Mouse (Mus musculus): ENCODE measurements around the gene Mllt10. TPM values are rescaled to one million over a fixed set of nuclear protein-coding genes. Genes with fewer than 3 reads are reported as not detected.

Gene Mllt10
- polyA plus RNA-seq, 1 experiment from 2014 or later = 36.4 TPM

GRCm38 (mm10) chr2:18059891-18060290 is 4.9 kb downstream of the Mllt10 start:
- ATAC-seq (replicated peaks; ENCODE audit: insufficient number of reproducible peaks, low FRiP score, low TSS enrichment) = no peak
- WGBS (ENCODE audit: insufficient replicate concordance) = 79% methylated on average over 1 of the region's 1 CpGs
- Histone ChIP-seq H3K4me2 (no peak overlapping the region), H3K9ac (ENCODE audit: low read depth, low read length) (no peak overlapping the region), H3K36me3 (ENCODE audit: control insufficient read depth, insufficient read depth, low read length) (no peaks in the 10 kb centered on the region), H3K4me1 (ENCODE audit: control insufficient read depth, insufficient read depth, low read length) (peaks cover 6% of the 10 kb centered on the region), H3K27ac (ENCODE audit: low read depth, low read length) (no peak overlapping the region), H3K27me3 (ENCODE audit: control insufficient read depth, insufficient read depth, low read length) (no peaks in the 10 kb centered on the region), H3K4me3 (ENCODE audit: low read depth, low read length) (no peak overlapping the region), H3K9me3 (replicated peaks; ENCODE audit: control insufficient read depth, low read length) (no peaks in the 10 kb centered on the region)

- Histone ChIP-seq H3K4me2 (no peak overlapping the region), H3K9me3 (replicated peaks; ENCODE audit: control insufficient read depth, low read length) (no peaks in the 10 kb centered on the region), H3K9ac (ENCODE audit: low read depth, low read length) (no peak overlapping the region), H3K4me3 (ENCODE audit: low read depth, low read length) (no peak overlapping the region), H3K36me3 (ENCODE audit: control insufficient read depth, insufficient read depth, low read length) (no peaks in the 10 kb centered on the region), H3K27ac (ENCODE audit: low read depth, low read length) (no peak overlapping the region), H3K4me1 (ENCODE audit: control insufficient read depth, insufficient read depth, low read length) (peaks cover 6% of the 10 kb centered on the region), H3K27me3 (ENCODE audit: control insufficient read depth, insufficient read depth, low read length) (no peaks in the 10 kb centered on the region)
- ATAC-seq (replicated peaks; ENCODE audit: insufficient number of reproducible peaks, low FRiP score, low TSS enrichment) = no peak
- WGBS (ENCODE audit: insufficient replicate concordance) = 79% methylated on average over 1 of the region's 1 CpGs
Measured at GRCm38 (mm10) chr2:18060396-18060795, 5.4 kb downstream of the Mllt10 start.

- peak overlapping the region; percentile 100 for H3K27ac ChIP-seq (ENCODE audit: low read depth, low read length)
- peaks cover 16% of the 10 kb centered on the region for H3K4me1 ChIP-seq (ENCODE audit: control insufficient read depth, insufficient read depth, low read length)
- H3K27me3 ChIP-seq (ENCODE audit: control insufficient read depth, insufficient read depth, low read length) = no peaks in the 10 kb centered on the region
- ATAC-seq (replicated peaks; ENCODE audit: insufficient number of reproducible peaks, low FRiP score, low TSS enrichment) = peak; percentile 40
- under 1% methylated on average over 18 of the region's 18 CpGs for WGBS (ENCODE audit: insufficient replicate concordance)
- H3K36me3 ChIP-seq (ENCODE audit: control insufficient read depth, insufficient read depth, low read length) = peaks cover 2% of the 10 kb centered on the region; the same call in 1 of the 2 replicates
- H3K9me3 ChIP-seq (replicated peaks; ENCODE audit: control insufficient read depth, low read length) = no peaks in the 10 kb centered on the region
- H3K9ac ChIP-seq (ENCODE audit: low read depth, low read length) = peak overlapping the region; percentile 99
- peak overlapping the region; percentile 93 for H3K4me3 ChIP-seq (ENCODE audit: low read depth, low read length)
- H3K4me2 ChIP-seq = peak overlapping the region; percentile 96
Measured at GRCm38 (mm10) chr2:18063763-18064251, 8.8 kb downstream of the Mllt10 start.

GRCm38 (mm10) chr2:18064356-18064858 is 9.4 kb downstream of the Mllt10 start:
- Histone ChIP-seq H3K27me3 (ENCODE audit: control insufficient read depth, insufficient read depth, low read length) (no peaks in the 10 kb centered on the region), H3K4me3 (ENCODE audit: low read depth, low read length) (peak overlapping the region; percentile 93), H3K9me3 (replicated peaks; ENCODE audit: control insufficient read depth, low read length) (no peaks in the 10 kb centered on the region), H3K27ac (ENCODE audit: low read depth, low read length) (peak overlapping the region; percentile 100), H3K4me2 (peak overlapping the region; percentile 96), H3K9ac (ENCODE audit: low read depth, low read length) (peak overlapping the region; percentile 99), H3K36me3 (ENCODE audit: control insufficient read depth, insufficient read depth, low read length) (peaks cover 2% of the 10 kb centered on the region; the same call in 1 of the 2 replicates), H3K4me1 (ENCODE audit: control insufficient read depth, insufficient read depth, low read length) (peaks cover 10% of the 10 kb centered on the region)
- WGBS (ENCODE audit: insufficient replicate concordance) = under 1% methylated on average over 37 of the region's 58 CpGs
- ATAC-seq (replicated peaks; ENCODE audit: insufficient number of reproducible peaks, low FRiP score, low TSS enrichment) = peak; percentile 93

GRCm38 (mm10) chr2:18064941-18065707 is 10.1 kb downstream of the Mllt10 start:
- under 1% methylated on average over 56 of the region's 85 CpGs for WGBS (ENCODE audit: insufficient replicate concordance)

GRCm38 (mm10) chr2:18065708-18066030 is 10.6 kb downstream of the Mllt10 start:
- Histone ChIP-seq H3K27ac (ENCODE audit: low read depth, low read length) (peak overlapping the region; percentile 100), H3K9ac (ENCODE audit: low read depth, low read length) (peak overlapping the region; percentile 99), H3K9me3 (replicated peaks; ENCODE audit: control insufficient read depth, low read length) (no peaks in the 10 kb centered on the region), H3K36me3 (ENCODE audit: control insufficient read depth, insufficient read depth, low read length) (peaks cover 2% of the 10 kb centered on the region; the same call in 1 of the 2 replicates), H3K27me3 (ENCODE audit: control insufficient read depth, insufficient read depth, low read length) (no peaks in the 10 kb centered on the region), H3K4me1 (ENCODE audit: control insufficient read depth, insufficient read depth, low read length) (peaks cover 10% of the 10 kb centered on the region), H3K4me2 (peak overlapping the region; percentile 96), H3K4me3 (ENCODE audit: low read depth, low read length) (peak overlapping the region; percentile 93)
- no peak; the same call in 1 of the 2 replicates for ATAC-seq (replicated peaks; ENCODE audit: insufficient number of reproducible peaks, low FRiP score, low TSS enrichment)
- WGBS (ENCODE audit: insufficient replicate concordance) = 6% methylated on average over 6 of the region's 6 CpGs

More at GRCm38 (mm10) chr2:18064941-18065707, 10.1 kb downstream of the Mllt10 start:
- peak overlapping the region; percentile 96 for H3K4me2 ChIP-seq
- H3K27ac ChIP-seq (ENCODE audit: low read depth, low read length) = peak overlapping the region; percentile 100
- peak; percentile 76 for ATAC-seq (replicated peaks; ENCODE audit: insufficient number of reproducible peaks, low FRiP score, low TSS enrichment)
- peak overlapping the region; percentile 99 for H3K9ac ChIP-seq (ENCODE audit: low read depth, low read length)
- H3K36me3 ChIP-seq (ENCODE audit: control insufficient read depth, insufficient read depth, low read length) = peaks cover 2% of the 10 kb centered on the region; the same call in 1 of the 2 replicates
- peaks cover 10% of the 10 kb centered on the region for H3K4me1 ChIP-seq (ENCODE audit: control insufficient read depth, insufficient read depth, low read length)
- H3K9me3 ChIP-seq (replicated peaks; ENCODE audit: control insufficient read depth, low read length) = no peaks in the 10 kb centered on the region
- peak overlapping the region; percentile 93 for H3K4me3 ChIP-seq (ENCODE audit: low read depth, low read length)
- H3K27me3 ChIP-seq (ENCODE audit: control insufficient read depth, insufficient read depth, low read length) = no peaks in the 10 kb centered on the region

GRCm38 (mm10) chr2:18066436-18066835 is 11.4 kb downstream of the Mllt10 start:
- Histone ChIP-seq H3K27ac (ENCODE audit: low read depth, low read length) (peak overlapping the region; percentile 100; the same call in 1 of the 2 replicates), H3K36me3 (ENCODE audit: control insufficient read depth, insufficient read depth, low read length) (peaks cover 2% of the 10 kb centered on the region; the same call in 1 of the 2 replicates), H3K4me2 (peak overlapping the region; percentile 96), H3K9me3 (replicated peaks; ENCODE audit: control insufficient read depth, low read length) (no peaks in the 10 kb centered on the region), H3K9ac (ENCODE audit: low read depth, low read length) (no peak overlapping the region; the same call in 1 of the 2 replicates), H3K27me3 (ENCODE audit: control insufficient read depth, insufficient read depth, low read length) (no peaks in the 10 kb centered on the region), H3K4me3 (ENCODE audit: low read depth, low read length) (peak overlapping the region; percentile 93), H3K4me1 (ENCODE audit: control insufficient read depth, insufficient read depth, low read length) (peaks cover 10% of the 10 kb centered on the region)
- no peak for ATAC-seq (replicated peaks; ENCODE audit: insufficient number of reproducible peaks, low FRiP score, low TSS enrichment)

- H3K9me3 ChIP-seq (replicated peaks; ENCODE audit: control insufficient read depth, low read length) = no peaks in the 10 kb centered on the region
- ATAC-seq (replicated peaks; ENCODE audit: insufficient number of reproducible peaks, low FRiP score, low TSS enrichment) = no peak
- no peak overlapping the region for H3K27ac ChIP-seq (ENCODE audit: low read depth, low read length)
- peaks cover 7% of the 10 kb centered on the region; the same call in 1 of the 2 replicates for H3K36me3 ChIP-seq (ENCODE audit: control insufficient read depth, insufficient read depth, low read length)
- H3K9ac ChIP-seq (ENCODE audit: low read depth, low read length) = no peak overlapping the region
- no peaks in the 10 kb centered on the region for H3K27me3 ChIP-seq (ENCODE audit: control insufficient read depth, insufficient read depth, low read length)
- peaks cover 10% of the 10 kb centered on the region for H3K4me1 ChIP-seq (ENCODE audit: control insufficient read depth, insufficient read depth, low read length)
- no peak overlapping the region for H3K4me2 ChIP-seq
- H3K4me3 ChIP-seq (ENCODE audit: low read depth, low read length) = no peak overlapping the region
- WGBS (ENCODE audit: insufficient replicate concordance) = 89% methylated on average over 4 of the region's 4 CpGs
Measured at GRCm38 (mm10) chr2:18068071-18068796, 13.2 kb downstream of the Mllt10 start.

All from heart, embryonic 11.5 days (tissue).